In the genomic region with DNA sequence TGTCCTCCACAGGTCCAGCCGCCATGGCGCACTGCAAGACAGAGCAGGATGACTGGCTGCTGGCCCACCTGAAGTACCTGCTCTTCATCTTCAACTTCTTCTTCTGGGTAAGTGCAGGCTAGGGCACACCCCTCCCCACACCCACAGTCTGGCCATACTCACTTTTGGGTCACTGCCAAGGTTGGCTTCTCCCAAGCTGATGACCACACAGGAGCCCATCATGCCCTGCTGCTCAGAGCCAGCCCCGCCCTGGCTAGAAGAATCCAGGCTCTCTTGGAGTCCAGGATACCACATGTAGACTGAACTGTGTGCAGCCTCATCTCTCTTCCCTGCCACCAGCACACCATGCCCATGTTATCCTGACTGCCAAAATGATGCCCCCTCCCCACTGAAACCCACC, we compare ENCODE assay signal across 21 mouse cellular contexts. TPM values are rescaled to one million over a fixed set of nuclear protein-coding genes. Genes with fewer than 3 reads are reported as not detected.
DNase-seq lines count a peak whose midpoint lies in the region; ATAC-seq lines count a peak whose summit lies in the region.
"Had no signal": no experiment of that assay in that cellular context is flagged by ENCODE, and none has a peak within 500 bp of the region (broad histone marks: within the 10 kb centered on the region; RNA-seq: fewer than 3 reads in every experiment).

No protein-coding gene starts in this region.

- 96% methylated on average over 3 of the region's 3 CpGs for WGBS in hindbrain, embryonic 15.5 days
- WGBS in hindbrain, embryonic 12.5 days = 93% methylated on average over 3 of the region's 3 CpGs
- 90% methylated on average over 3 of the region's 3 CpGs for WGBS in lung, embryonic 16.5 days

- ATAC-seq in hindbrain, embryonic 15.5 days (ENCODE audit: low FRiP score, low read depth) = peak; percentile 45; the same call in 1 of the 2 replicates
- ATAC-seq in hindbrain, embryonic 12.5 days (ENCODE audit: low FRiP score) = no peak
- peak; percentile 34; the same call in 1 of the 2 replicates for ATAC-seq in lung, embryonic 16.5 days (ENCODE audit: low read depth)
- ATAC-seq in CD4-positive, CD25-positive, alpha-beta regulatory T cell, adult 4 months = no peak

- H3K9me3 ChIP-seq in hindbrain, embryonic 15.5 days = no peaks in the 10 kb centered on the region
- peaks cover 7% of the 10 kb centered on the region; the same call in 1 of the 2 replicates for H3K9me3 ChIP-seq in hindbrain, embryonic 12.5 days (replicated peaks)
- H3K9me3 ChIP-seq in lung, embryonic 16.5 days (ENCODE audit: control insufficient read depth, low read length) = 0 out of 2 replicates have a peak, but pooled peaks cover 2% of the 10 kb centered on the region
- H3K9me3 ChIP-seq: forebrain, embryonic 10.5 days; lung, embryonic 15.5 days; midbrain, embryonic 10.5 days; neural tube, embryonic 15.5 days had no signal

- H3K4me1 ChIP-seq in hindbrain, embryonic 15.5 days (replicated peaks) = peaks cover 9% of the 10 kb centered on the region
- H3K4me1 ChIP-seq in hindbrain, embryonic 12.5 days = 0 out of 2 replicates have a peak, but pooled peaks cover 4% of the 10 kb centered on the region
- no peaks in the 10 kb centered on the region for H3K4me1 ChIP-seq in lung, embryonic 16.5 days (replicated peaks; ENCODE audit: control insufficient read depth, insufficient read depth, low read length)
- H3K4me1 ChIP-seq: forebrain, embryonic 10.5 days; lung, embryonic 15.5 days had no signal

- H3K27me3 ChIP-seq in hindbrain, embryonic 15.5 days = no peaks in the 10 kb centered on the region
- no peaks in the 10 kb centered on the region for H3K27me3 ChIP-seq in hindbrain, embryonic 12.5 days
- H3K27me3 ChIP-seq in lung, embryonic 16.5 days (ENCODE audit: control insufficient read depth, insufficient read depth, low read depth, low read length) = no peaks in the 10 kb centered on the region
- H3K27me3 ChIP-seq: lung, embryonic 15.5 days; neural tube, embryonic 15.5 days had no signal

- no peak overlapping the region for H3K9ac ChIP-seq in hindbrain, embryonic 15.5 days
- H3K9ac ChIP-seq in hindbrain, embryonic 12.5 days = no peak overlapping the region
- no peak overlapping the region for H3K9ac ChIP-seq in lung, embryonic 16.5 days (ENCODE audit: low read length)
- H3K9ac ChIP-seq: hindbrain, embryonic 14.5 days; lung, embryonic 15.5 days; neural tube, embryonic 15.5 days had no signal

- intact Hi-C loops in left cerebral cortex, postnatal 4 days (cut with DNase I) = loop anchor here (10.0 kb wide), 1 partner anchor 288 kb away; no protein-coding TSS in a partner anchor

- no peak overlapping the region for H3K27ac ChIP-seq in hindbrain, embryonic 15.5 days (replicated peaks)
- H3K27ac ChIP-seq in hindbrain, embryonic 12.5 days = no peak overlapping the region
- no peak overlapping the region for H3K27ac ChIP-seq in lung, embryonic 16.5 days (ENCODE audit: low read length)
- H3K27ac ChIP-seq: forebrain, embryonic 10.5 days; hindbrain, embryonic 14.5 days; lung, embryonic 15.5 days; midbrain, embryonic 10.5 days; neural tube, embryonic 15.5 days had no signal

- H3K4me2 ChIP-seq in hindbrain, embryonic 15.5 days = no peak overlapping the region
- H3K4me2 ChIP-seq in hindbrain, embryonic 12.5 days (replicated peaks) = no peak overlapping the region
- no peak overlapping the region for H3K4me2 ChIP-seq in lung, embryonic 16.5 days (ENCODE audit: low read depth, low read length)
- H3K4me2 ChIP-seq: hindbrain, embryonic 14.5 days; lung, embryonic 15.5 days; neural tube, embryonic 15.5 days had no signal

- H3K36me3 ChIP-seq in hindbrain, embryonic 15.5 days = no peaks in the 10 kb centered on the region
- H3K36me3 ChIP-seq in hindbrain, embryonic 12.5 days = peaks cover 21% of the 10 kb centered on the region
- peaks cover 3% of the 10 kb centered on the region; the same call in 1 of the 2 replicates for H3K36me3 ChIP-seq in lung, embryonic 16.5 days (ENCODE audit: control insufficient read depth, insufficient read depth, low read length)
- H3K36me3 ChIP-seq: neural tube, embryonic 15.5 days had no signal

- DNase-seq in lung, postnatal 10 days = no peak
- peak; percentile 10 for DNase-seq in 416B (ENCODE audit: low read depth)
- DNase-seq in lung, postnatal 25 days (ENCODE audit: low spot score) = peak; percentile 12
- no peak for DNase-seq in left cerebral cortex, postnatal 4 days
- DNase-seq: cerebellum, adult 8-10 months; gastrocnemius, postnatal 25 days; kidney, adult 2 months; kidney, postnatal 25 days; thymus, adult 18-20 months; thymus, postnatal 4 days had no signal

- H3K4me3 ChIP-seq in hindbrain, embryonic 15.5 days = no peak overlapping the region
- no peak overlapping the region for H3K4me3 ChIP-seq in hindbrain, embryonic 12.5 days
- no peak overlapping the region for H3K4me3 ChIP-seq in lung, embryonic 16.5 days (ENCODE audit: low read length)
- H3K4me3 ChIP-seq: forebrain, embryonic 10.5 days; lung, embryonic 15.5 days; midbrain, embryonic 10.5 days; neural tube, embryonic 15.5 days had no signal

RNA-seq across cellular contexts. Expression of gene Tspan11, which starts 25.5 kb away (rescaled TPM):
- 3.4 and 6.8 TPM in 2 replicates for polyA plus RNA-seq in hindbrain, embryonic 15.5 days (2015; fragmentation: Nextera tagmentation; extraction: Ambion mirVana)
- 19.3 and 22.9 TPM in 2 replicates for polyA plus RNA-seq in hindbrain, embryonic 12.5 days (2016; fragmentation: Nextera tagmentation; extraction: Ambion mirVana)
- polyA plus RNA-seq in lung, embryonic 16.5 days (2015; fragmentation: Nextera tagmentation; extraction: Ambion mirVana) = 22.0 and 23.8 TPM in 2 replicates
- not detected for polyA plus RNA-seq in CD4-positive, CD25-positive, alpha-beta regulatory T cell, adult 4 months (2017; shearing (Covaris generic))
- 10 to 100 TPM in 1 of 2 experiments, 1 to 10 TPM in 1; 6.6 to 10.2 TPM for total RNA-seq in left cerebral cortex, postnatal 4 days (2021)
- total RNA-seq: MEL had no signal
- polyA plus RNA-seq: liver, adult 2 months had no signal

Comparison
In these comparisons a context has a peak if more than half of its experiments do, and no peak if none do; other contexts are left out.
1. ATAC-seq: peak in hindbrain, embryonic 15.5 days (single experiment) and lung, embryonic 16.5 days (single experiment); none in hindbrain, embryonic 12.5 days (single experiment) and CD4-positive, CD25-positive, alpha-beta regulatory T cell, adult 4 months (single experiment).
2. DNase-seq: peak in 416B (single experiment) and lung, postnatal 25 days (single experiment); none in lung, postnatal 10 days (single experiment) and left cerebral cortex, postnatal 4 days (single experiment).